Mouse (Mus musculus) right cerebral cortex, adult 18-20 months (tissue): ENCODE results near the gene Opn1sw.

Source experiments
- DNase-seq: peaks from one replicate; pipeline ENCODE4 v3.0.0; 2022; ENCODE audit warnings: mixed read lengths

Gene Opn1sw

DNA sequence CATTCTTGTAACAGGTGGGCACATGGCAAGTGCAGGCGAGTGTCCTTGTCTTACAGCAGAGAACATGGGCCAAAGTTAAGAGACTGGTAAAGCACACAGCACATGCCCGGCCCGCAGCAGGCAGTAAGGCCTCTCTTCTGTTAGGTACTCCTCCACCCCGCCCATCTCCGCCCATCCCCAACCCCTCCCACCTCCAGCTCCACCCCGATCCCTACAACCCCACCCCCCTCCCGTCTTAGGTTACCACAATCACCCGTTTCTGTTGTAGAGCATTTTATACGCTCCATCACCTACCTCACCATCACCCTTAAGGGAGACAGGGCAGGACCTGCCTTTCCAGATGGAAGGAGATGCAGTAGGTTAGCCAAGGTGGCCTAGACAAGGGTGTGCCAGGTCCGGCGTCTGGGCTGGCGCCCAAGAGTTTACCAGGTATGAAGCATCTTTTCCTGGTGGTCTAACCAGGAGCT is at the start of gene Opn1sw:
Gene Opn1sw (minus strand): TSS at position 417 of the 467 bp plus-strand sequence.
- no peak for DNase-seq

DNA sequence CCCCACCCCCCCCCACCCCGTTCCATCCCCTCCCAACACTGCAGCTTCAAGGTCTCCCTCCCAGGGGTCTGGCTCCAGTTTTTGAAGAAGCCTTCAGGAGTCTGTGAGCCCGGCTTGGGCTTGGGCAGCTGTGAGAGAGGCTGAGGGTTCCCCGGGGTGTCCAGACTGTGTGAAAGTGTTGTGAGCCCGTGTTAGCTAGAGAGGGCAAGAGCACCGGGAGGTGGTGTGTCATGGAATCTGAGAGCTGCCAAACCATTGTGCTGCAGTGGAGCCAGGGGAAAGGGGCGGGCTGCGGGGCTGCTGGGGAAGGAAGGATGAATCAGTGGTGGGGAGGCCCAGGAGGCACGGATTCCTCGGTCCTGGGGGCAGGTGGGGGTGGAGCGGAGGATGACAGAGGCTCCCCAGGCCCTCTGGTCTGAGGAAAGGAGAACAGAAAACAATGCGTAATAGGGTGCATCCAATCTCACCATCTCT is 48.2 kb upstream of the Opn1sw start:
- DNase-seq = no peak

DNA sequence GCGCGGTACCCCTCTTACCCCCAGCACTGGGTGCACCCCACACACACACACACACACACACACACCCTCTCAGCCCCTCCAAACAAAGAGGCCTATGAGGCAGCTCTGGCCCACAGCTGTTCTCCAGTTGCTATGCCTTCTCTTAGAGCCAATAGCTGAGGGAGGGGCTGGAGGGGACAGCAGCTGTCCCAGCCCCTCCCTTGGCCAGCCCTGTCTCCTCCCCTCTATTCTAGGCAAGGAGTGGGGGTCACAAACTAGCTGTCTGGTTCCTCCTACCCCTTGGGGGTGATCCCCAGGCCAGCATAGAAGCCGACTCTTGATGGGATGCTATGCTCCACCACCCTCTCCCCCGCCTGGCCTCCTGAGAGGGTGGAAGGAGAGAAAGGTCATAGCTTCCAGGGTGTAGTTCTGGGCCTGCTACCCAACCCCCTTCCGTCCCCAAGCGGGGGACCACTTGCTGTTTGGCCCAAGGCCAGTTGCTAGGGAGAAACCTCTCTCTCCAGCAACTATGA is 47.7 kb upstream of the Opn1sw start:
- no peak for DNase-seq

DNA sequence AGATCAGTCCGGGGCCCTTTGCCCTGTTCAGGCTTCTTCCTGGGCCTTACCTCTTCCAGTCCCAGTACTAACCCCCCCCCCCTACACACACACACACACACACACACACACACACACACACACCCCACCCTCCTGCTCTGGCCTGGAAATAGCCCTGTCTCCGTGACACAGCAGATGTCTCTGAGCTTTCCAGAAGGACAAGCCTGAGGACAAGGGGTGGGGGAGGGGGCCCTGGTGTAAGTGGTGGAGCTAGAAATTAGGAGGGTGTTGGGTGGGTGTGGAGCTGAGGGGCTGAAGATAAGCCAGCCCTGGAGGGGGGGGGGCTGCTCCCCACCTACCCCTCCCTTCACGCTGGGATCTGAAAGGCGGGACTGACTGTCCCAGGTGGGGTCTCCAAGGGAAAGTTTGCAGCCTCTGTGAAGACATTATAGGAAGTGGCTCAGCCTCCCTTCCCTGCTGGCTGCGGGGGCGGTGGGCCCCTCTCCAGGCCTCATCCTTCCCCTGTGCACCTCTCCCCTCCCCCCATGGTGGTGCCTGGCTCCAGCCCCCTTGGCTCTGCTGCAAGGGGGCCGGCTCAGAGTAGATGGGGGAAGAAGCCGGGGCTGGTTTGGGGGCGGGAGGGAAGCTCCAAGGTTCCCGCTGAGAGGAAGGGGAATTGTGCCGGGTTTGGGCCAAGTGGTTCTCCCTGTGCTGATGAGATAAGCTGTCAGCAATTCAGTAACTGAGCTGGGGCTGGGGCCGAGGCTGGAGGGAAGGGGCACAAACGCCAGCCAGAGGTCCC is 46.8 kb upstream of the Opn1sw start:
- DNase-seq = no peak

DNA sequence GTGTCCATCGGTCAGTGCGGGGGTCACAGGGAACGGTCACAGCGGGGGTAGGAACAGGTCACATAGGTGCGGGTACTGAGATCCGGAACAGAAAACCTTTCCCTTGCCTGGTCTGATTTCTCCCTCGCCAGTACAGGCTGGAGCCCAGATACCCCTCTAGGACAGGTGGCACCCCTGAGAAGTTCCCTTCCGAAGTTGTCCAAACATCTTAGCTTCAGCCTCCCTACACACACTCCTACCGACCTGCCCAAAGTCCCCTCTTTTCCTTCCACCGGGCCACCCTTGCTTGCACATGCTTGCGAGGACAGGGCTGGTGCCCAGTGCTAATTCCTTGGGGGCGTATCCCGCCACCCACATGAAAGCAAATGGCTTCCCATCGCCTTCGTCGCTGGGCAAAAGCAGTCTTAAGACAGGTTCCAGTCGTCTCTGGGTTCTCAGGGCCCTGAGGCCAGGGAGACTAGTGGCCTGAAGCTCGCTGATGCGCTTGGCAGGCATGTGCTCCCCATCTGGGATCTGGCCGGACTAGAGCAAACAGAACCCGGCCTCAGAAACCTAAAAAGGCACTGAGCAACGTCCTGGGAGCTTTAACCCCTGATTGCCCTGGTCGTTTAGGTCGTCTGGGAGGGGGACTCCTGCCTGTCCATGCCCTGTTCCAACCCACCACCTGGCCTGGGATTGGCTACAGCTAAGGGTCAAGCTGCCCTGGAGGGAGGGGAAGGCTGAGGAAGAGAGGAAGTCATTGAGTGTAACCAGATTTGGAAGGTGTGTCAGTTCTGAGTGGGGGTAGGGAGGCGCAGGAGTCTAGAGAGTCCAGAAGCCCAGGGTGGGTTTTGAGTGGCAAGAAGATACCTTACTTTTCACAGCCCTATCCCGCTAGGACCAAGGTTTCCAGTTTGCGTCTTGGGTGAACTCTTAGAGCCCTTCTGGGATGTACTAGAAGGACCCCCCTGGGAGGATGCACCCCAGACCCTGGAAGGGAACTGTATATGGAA is 45.8 kb upstream of the Opn1sw start:
- no peak for DNase-seq

DNA sequence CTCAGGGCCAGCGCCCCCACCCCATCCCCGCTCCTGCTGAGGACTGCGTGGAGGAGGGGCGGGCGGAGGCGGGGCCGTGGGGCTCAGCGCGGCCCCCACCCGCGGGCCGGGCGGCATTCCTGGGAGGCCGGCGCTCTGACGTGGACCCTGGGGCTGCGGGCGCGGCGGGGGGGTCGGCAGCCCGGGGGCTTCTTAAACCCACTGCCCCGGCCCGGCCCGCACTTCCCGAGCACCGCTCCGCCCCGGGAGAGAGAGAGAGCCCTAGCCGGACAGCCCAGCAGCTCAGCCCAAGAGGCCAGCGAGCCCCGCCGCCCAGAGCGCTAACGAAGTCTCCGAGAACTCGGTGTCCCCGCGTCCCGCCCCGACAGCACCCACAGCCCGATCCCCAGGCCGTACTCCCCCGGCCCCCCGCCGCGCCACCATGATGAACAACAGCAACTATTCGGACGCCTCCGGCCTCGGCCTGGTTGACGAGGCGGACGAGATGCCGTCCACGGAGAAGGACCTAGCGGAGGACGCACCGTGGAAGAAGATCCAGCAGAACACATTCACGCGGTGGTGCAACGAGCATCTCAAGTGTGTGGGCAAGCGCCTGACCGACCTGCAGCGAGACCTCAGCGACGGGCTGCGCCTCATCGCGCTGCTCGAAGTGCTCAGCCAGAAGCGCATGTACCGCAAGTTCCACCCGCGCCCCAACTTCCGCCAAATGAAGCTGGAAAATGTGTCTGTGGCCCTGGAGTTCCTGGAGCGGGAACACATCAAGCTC is 45.0 kb upstream of the Opn1sw start, which contains the start of gene Flnc:
Gene Flnc (plus strand): TSS at position 219 of the 766 bp plus-strand sequence.
- no peak for DNase-seq

DNA sequence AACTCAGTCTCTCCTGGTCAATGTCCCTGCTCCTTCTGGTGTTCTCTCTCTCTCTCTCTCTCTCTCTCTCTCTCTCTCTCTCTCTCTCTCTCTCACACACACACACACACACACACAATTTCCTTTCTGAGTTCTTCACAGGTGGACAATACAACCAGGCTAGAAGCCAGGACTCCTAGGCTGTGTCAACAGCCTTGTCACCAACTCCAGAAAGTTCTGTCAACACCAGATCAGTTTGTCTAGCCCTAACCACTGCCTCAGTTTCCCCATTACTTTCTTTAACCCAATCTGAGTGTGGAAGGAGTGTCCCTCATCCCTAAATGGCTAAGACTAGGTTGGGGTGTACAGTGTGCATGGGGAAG is 44.4 kb upstream of the Opn1sw start:
- no peak for DNase-seq

DNA sequence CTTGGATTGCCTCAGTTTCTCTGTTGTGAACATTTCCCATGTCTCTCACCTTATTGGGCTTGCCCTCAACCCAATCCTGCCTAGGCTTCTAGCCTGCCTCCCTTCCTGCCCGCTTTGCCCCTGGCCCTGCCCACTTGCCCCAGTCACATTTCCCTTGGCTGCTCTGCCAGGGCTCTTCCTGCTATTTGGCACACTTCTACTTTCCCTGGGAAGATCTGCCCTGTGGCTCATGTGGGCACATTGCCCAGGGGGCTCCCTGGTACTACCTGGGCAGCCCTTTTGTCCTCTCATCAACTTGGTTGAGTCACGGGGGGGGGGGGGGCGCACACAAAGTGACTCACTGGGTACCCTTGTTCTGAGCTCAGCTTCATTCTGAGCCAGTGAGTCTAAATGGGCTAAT is 43.9 kb upstream of the Opn1sw start:
- DNase-seq = no peak

DNA sequence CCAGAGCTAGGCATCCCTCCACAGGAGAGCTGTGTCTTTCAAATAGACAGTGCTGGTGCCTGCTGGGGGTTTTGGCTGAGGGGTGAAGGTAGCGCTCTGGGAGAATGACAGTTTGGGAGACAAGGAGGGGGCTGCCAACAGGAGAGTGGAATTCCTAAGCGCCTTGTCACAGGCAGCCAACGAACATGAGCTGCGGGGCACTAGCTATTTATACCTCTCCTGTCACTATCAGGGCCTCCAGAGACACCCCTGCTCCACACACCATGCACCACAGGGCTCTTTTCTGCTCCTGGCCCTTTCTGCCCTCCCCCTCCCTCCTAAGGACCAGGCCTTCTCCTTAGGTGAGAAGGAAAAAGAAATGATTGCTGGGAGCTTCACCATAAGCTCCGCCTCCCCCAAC is 43.2 kb upstream of the Opn1sw start:
- no peak for DNase-seq

DNA sequence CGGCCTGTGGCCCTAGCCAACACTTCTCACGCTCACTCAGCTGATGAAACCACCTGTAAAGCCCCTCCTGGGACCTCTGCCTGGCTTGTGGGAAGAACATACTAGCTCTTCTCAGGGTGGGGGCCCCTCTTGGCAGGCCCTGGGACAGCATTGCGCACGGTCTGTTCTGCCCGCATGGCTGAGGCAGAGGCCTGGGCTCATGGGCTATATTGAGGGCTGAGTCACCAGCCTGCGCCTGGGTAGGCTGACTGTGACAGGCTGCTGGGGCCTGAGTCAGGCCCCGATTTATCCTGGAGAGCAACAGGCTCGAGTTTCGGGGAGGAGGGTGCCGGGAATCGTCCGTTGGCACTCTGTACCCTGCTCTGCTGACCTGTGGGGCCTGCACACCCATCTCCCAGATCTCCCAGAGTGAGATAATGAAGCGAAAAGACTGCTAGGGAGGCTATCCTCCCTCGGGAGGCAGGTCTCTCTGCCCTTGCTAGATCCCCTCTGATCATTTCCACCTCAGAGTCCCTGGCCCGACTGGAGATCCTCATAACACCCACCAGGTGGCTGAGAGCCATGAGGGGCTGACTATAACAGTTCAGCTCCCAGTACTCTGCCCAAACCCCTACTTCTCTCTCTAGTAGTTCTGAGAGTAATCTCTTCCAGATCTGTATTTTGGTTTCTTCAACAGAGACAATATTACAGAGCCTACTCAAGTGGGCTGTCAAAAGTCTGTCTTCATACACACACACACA is 42.6 kb upstream of the Opn1sw start:
- DNase-seq = no peak

DNA sequence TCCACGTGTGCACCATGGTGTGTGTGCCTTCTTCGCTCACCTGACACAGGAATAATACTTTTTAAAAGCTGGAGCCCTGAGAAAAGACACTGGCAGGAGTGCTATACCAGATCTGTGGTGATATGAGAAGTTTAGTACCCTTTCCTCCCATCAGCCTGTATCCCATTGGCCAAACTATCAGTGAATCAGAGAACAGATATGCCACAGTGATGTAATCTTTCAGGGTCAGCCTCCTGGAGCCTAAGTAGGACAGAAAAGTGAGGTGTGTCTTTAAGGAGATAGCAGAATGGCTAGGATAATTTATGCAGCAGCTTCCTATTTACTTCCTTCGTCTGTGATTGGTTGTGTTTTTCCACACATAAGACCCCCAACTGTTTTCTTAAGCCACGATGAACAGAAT is 39.9 kb upstream of the Opn1sw start:
- no peak for DNase-seq

DNA sequence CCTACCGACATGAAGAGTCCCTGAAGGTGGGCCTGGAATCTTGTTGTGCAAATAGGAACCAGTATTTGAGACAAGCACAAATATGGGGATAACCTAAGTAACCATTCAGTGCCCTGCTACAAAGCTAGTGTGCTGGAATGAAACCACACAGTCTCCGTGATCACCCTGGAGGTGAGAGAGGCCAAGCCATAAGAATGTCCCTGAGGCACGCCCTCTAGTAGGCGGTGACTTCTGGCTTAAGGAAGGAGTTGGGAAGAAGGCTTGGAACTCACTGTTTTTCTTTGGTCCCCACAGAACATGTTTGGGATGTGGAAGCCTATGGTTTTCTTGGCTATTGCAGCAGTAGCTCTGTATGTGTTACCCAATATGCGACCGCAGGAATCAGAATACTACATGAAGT is 38.1 kb upstream of the Opn1sw start:
- no peak for DNase-seq

DNA sequence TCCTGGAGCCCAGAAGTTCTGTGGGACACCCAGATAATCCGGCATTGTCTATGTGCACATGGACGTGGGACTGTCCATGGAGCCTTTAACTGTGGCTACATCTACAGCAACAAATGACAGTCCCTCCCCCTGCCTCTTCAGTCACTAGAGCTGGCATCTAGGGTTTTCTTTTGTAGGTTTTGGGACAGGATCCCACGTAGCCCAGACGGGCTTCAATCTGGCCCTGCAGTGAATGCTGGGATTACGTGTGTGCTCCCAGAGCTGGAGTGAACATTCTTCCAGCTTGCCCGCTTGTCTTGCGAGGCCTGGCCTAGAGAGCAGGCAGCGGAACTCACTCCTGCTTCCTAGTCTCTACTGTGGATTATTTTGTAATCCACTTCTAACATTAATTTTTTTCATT is 36.9 kb upstream of the Opn1sw start:
- no peak for DNase-seq

DNA sequence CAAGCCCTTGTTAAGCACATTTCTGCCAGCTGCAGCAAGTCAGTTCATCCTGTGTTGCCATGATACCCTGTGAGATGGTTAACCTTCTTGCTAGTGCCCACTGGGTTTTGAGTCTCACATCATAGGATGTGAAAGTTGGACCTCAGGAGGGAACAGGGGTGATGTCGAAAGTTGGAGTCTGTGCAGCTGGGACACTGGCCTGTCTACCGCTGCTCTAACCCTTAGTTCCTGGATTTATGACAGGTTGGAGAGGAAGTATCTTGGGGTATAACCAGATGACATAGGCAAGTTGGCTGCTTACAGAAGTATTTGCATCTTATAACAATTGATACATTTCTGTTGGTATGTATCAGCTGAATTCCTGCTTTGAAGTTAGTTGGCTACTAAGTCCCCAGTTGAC is 32.3 kb upstream of the Opn1sw start:
- no peak for DNase-seq

DNA sequence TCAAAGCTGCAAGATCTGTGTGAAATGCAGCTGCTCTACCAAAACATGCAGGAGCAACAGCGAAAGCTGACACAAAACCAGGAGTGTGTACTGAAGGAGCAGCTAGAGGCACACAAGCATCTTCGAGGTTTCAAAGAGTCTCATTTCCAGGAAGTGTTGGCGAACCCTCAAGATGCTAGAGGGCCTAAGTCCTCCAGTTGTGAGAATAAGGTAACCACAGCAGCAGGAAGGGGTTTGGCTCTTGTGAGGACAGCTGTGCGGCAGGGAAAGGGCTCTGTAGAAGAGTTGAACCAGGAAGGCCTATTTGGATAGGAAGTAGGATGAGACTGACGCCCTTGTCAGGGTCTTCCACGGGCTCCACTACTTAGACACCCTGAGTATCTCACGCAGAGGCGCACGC is 27.2 kb upstream of the Opn1sw start:
- no peak for DNase-seq

DNA sequence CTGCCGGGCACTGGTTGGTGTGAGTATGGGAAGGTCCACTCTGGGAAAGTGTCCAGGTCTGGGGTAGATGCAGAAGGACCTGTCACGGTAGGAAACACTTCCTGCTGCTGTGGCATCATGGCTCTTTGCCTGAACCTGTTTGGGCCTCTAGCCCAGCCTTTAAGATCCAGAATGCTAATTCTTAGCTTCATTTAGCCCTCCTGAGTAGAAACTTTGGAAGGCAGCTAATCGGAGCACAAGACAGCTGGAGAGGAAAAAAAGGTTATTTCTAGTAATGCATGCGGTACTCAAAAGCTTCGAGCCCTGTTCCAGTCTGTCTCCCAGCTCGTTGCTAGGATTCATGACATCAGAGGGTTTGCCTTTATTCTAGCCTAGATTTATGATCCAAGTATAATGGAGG is 18.1 kb upstream of the Opn1sw start:
- no peak for DNase-seq

DNA sequence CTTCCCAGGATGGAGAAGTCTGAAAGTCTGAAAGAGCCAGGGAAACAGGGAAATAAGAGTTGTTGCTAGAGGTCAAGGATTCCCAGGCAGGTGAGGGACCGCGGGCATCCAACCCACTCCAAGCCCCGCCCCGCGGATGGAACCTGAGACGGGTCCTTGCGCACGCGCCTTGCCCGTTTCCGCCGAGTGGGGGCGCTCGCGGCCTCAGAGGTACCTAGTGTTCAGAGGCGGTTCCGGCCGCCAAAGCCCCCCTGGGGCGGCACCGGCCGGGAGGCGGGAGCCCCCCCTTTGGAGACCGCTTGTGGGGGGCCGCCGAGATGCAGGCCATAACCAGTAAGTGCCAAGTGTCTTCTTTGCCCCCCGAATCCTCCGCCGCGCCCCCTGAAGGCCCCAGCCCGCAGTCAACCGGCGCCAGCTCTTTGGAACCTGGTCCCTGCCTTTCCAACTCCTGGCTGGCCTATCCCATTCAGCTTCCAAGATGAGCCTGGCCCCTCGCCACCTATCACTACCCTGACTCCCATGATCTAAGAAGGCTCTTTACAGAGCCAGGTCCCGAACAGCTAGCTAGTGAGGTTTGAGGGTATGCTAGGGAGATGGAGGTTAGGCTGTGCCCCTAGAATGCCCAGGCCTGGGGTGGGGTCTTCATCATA is 14.6 kb upstream of the Opn1sw start:
- no peak for DNase-seq

DNA sequence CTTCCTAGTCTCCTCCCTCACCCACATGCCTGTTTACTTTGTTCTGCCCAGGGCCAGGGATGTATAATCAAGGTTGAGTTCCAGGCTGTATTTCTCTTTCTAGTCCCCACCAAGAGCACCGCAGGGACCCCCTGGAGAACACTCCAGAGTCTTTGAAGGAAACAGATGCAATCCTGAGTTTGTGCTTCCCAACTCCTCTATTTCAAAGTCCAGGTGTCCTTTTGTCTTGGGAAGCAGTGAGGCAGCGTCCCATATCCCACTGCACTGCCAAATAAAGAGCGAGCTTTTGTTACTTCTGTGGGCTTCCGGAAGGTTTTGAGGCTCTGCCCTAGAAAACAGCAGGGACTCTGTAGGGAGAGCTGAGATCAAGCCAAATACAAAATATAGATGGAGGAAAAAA is 11.6 kb upstream of the Opn1sw start:
- no peak for DNase-seq

DNA sequence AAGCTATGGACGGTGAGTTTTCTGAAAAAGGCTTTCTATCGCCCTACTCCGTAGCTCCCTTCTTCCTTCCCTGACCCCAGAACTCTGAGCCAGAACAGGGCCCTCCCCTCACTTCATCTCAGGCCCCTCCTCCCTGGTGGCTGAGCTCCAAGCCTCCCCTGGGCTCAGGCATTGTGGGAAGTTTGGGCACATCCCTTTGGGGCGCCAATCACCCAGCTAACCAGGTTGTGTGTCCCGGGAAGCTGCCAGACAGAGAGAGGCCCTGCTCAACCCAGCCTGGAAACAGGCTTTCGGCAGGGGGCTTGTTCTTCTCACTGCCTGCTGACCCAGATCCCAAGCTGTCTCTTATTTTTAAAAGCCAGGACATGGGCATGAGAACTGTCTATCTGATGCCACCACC is 9.3 kb upstream of the Opn1sw start:
- DNase-seq = peak; percentile 47

DNA sequence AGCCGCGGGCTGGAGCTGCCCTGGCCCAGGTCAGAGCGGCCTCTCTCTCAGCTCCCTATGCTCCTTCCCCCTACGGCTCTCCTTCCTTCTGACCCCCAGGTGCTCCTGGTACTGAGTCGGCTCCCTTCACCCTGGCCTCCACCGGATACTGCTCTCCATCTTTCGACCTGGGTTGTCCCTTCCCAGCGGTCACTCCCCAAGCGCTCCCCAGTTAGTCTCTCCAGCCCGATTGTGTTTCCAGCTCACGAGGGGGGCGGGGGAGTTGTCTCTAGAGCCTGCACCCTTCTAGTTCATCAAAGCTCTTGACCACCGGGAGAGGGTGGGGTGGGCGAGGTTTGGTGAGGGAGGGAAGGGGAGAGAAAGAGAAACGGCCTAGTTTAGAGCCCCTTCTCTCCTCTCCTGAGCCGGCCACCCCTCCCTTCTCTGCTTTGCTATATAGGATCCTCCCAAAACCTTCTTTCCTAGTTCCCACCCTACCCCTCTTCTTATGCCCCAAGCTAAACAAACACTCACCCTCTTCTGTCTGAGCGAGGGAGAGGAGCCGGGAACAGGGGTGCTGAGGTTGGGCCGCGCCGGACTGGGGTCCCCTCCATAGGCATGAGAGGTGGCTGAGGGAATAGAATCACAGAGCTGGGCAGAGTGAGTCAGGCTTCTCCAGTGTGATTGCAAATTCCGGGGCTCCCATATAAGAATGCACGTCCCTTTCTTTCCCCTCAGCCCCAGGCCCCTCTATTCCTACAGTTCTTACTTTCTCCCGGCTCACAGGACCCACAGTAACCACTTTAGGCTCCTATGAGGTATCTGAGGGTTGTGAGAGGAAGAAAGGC is 8.7 kb upstream of the Opn1sw start:
- DNase-seq = peak; percentile 32
